Mouse (Mus musculus) kidney, postnatal 36 days (tissue): ENCODE results near the gene Elf3.
"Not testable (repeated sequence)": the region's sequence is repeated elsewhere in the genome, so short reads cannot be mapped to it uniquely, and the experiment has no call there.

Experiments
- DNase-seq, 2 experiments: peaks; one replicate each; pipeline ENCODE4 v3.0.0; 2021 to 2022; ENCODE audit warnings: mixed read lengths in 2 of 2

Gene Elf3

GRCm38 (mm10) chr1:135237131-135237851 lies 21.1 kb downstream of the Elf3 start:
- DNase-seq = peak; percentile 83 to 88

- DNase-seq = no peak
These were observed 23.6 kb downstream of the Elf3 start for GRCm38 (mm10) chr1:135234771-135235170.

- peak; percentile 34 to 42 for DNase-seq
These were observed 24.4 kb downstream of the Elf3 start for GRCm38 (mm10) chr1:135233961-135234360.

- not testable (repeated sequence) for DNase-seq
These were observed 26.5 kb downstream of the Elf3 start for GRCm38 (mm10) chr1:135231878-135232277.

- DNase-seq = peak; percentile 55 to 70
These were observed 30.9 kb downstream of the Elf3 start for GRCm38 (mm10) chr1:135227339-135227950.

- DNase-seq = no peak
These were observed 33.3 kb downstream of the Elf3 start for GRCm38 (mm10) chr1:135224981-135225604.

GRCm38 (mm10) chr1:135224147-135224546 lies 34.2 kb downstream of the Elf3 start:
- no peak for DNase-seq

GRCm38 (mm10) chr1:135217607-135218233 lies 40.6 kb downstream of the Elf3 start:
- no peak for DNase-seq

- no peak for DNase-seq
These were observed 44.4 kb downstream of the Elf3 start for GRCm38 (mm10) chr1:135213772-135214640.

- no peak for DNase-seq
These were observed 47.9 kb downstream of the Elf3 start for GRCm38 (mm10) chr1:135210421-135210820.

GRCm38 (mm10) chr1:135208716-135209115 lies 49.7 kb downstream of the Elf3 start:
- no peak for DNase-seq

- DNase-seq = no peak
These were observed 51.6 kb downstream of the Elf3 start for GRCm38 (mm10) chr1:135206586-135207339.

- DNase-seq = no peak
These were observed 53.1 kb downstream of the Elf3 start for GRCm38 (mm10) chr1:135205257-135205656.

GRCm38 (mm10) chr1:135204196-135205126 lies 53.9 kb downstream of the Elf3 start:
- DNase-seq = no peak
